Mouse (Mus musculus) fat pad, adult 2 months (tissue): Measurements from ENCODE around the gene Trim14.
A peak's percentile ranks its signal among the peaks of the same experiment; 100 is the strongest.

Experiments
- DNase-seq: peaks from one replicate; pipeline ENCODE4 v3.0.0-alpha.2; 2011; ENCODE audit warnings: low read depth, low spot score; ENCODE audit errors: extremely low read depth

The Trim14 gene

DNA sequence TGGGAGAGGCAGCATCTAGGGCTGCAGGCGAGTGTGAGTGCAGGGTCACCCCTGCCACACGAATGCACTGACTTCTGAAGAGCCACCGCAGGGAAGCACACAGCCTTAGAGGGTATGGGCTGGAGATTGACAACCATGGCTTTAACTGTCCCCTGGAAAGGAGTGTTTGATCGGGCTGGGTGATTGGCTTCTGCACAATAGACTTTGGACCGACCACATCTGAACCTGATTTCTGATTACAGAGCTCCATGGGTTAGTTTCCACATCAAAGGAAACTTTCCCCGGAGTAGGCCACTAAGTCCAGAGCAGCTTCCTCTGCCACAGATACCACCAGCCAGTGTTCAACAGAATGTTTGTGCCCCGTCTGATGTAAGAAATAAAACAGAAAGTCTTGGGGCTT is 6.2 kb downstream of the Trim14 start:
- no peak for DNase-seq

DNA sequence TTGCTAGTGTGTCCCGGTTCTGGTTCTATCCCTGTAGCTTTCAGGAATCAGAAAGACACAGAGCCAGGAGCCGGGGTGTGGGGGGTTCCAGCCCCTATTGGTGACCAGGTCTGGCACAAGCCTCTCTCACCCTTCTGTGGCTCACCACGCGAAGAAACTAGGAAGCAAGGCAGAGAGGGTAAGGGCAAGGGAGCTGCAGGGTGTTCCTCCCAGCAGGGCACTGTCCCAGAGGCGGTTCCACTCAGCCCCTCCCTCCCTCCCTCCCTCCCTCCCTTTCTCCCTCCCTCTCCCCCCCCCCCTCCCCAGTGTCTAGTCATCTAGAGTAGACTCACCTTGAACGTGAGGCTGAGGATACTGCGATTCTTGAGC is 8.4 kb downstream of the Trim14 start:
- no peak for DNase-seq

DNA sequence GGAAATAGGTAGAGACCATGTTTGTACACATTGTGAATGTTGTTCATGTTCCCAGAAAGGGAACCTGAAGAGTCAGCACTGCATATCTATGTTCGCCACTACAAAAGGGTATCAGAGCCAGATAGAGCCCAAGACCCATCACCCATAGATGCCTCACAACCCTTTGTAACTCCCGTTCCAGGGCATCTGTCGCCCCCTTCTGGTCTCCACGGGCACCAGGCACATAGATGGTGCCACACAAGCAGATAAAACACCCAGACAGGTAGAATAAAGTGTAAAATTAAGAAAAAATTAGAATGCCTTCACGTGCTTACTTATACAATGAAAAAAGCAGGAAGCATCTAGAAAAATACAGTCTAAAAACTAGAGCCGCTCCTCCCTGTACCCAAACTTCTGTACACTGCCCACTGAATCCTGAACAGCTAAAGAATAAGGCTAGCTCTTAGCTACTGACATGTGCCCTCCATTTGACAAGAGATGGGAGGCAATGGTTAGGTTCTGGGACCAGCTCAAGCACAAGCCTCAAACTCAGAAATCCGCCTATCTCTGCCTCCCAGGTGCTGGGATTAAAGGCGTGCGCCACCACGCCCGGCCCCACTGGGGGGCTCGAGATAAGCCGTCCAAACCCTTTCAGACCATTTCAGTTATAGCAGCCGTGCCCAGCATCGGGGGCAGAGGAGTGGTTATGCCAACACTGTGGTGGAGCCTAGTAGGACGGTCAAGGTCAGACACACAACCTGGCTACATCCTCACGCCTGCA is 9.0 kb downstream of the Trim14 start:
- no peak for DNase-seq

DNA sequence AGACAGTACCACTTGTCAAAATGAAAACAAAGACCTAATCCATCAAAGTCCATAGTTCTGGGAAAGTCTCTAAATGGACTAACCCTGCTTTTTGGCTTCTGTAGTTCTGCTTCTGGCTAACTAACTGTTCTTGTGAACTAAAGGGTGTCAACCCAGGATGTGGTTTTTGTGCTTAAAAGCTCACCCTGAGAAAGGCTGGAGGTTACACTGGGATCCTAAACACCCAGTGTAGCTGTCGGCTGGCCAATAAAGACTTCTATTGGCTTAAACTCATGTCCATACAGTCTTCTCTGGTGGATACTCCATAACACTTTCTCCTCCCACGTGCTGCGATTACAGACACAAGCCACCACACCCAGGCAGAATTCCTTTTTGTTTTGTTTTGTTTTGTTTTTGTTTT is 9.7 kb downstream of the Trim14 start:
- DNase-seq: no peak

DNA sequence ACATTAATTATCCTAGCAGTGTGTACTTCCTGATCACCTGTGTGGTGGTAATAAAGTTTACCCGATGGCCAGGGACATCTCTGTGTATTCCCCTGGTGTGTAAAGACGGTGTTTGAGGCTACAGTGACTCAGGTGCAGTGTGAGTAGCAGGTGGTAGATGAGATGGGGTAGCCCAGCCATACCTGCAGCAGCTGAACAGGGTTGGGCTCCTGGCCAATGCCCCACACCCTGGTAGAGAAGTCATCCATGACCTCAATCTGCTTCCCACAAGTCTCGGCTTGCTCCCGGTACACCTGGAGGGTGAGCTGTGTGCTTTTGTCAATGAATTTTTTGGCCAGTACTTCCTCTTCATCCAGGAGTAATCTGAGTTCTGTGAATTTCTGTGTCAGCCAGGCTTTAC is 12.6 kb downstream of the Trim14 start:
- no peak for DNase-seq

DNA sequence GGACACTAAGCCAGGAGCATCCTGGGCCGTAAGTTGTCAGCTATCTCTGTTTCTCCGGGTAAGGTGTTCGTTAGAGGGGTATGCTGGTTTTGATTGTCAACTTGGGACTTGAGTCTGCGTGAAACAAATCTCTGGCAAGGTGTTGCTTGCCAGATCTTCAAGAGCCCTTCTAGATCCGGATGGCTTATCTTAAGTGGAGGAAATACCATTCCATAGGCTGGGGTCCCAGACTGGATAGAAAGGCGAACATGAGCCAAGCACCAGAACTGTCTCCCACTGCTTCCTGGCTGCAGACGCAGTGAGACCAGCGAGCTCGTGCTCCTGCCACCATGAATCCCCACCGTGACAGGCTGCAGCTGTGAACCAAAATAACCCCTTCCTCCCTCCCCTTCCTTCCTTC is 14.5 kb downstream of the Trim14 start:
- no peak for DNase-seq

DNA sequence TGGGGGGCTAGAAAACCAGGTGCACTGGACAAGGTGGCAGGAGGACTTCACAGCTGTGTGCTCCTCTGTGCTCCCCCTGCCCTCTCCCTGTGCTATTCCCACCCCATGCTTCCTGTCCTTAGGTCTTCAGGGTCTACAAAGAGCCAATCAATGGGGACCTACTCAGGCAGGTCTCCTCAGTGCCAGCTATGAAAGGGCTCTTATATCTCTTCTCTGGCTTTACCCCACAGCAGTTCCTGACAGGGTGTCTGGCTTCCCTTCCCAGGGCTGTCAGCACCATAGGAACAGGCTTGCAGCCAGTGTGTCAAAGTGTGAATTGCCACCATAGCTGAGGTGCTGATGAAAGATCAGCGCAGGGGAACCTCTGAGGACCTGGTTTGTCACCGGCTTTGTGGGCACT is 15.4 kb downstream of the Trim14 start:
- no peak for DNase-seq

DNA sequence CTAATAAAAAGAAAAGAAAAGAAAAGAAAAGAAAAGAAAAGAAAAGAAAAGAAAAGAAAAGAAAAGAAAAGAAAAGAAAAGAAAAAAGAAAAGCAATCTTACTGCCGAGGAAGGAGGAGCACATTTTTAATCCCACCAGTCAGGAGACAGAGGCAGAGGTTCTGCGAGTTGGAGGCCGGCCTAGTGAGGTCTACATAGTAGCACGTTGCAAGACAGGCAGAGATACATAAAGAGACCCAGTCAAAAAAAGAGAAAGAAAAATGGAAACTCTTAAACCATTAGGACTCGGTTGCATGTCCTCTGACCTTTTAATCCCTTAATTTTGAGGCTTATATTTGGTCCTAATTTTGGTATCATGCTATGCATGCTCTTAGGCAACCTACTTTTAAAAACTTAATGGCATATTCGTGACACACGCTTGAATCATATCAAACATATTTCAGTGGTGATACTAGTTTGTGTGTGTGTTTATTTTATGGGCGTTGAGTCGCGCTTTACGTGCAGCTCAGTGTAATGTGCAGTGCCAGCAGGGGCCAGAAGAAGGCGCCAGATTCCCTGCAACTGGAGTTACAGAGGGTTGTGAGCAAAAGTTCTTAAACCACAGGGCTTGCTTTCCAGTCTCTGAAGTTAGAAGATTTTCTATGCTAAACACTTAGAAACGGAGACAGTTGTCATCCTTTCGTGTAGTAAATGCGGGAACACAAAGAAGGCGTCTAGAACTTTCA is 28.0 kb downstream of the Trim14 start:
- no peak for DNase-seq

DNA sequence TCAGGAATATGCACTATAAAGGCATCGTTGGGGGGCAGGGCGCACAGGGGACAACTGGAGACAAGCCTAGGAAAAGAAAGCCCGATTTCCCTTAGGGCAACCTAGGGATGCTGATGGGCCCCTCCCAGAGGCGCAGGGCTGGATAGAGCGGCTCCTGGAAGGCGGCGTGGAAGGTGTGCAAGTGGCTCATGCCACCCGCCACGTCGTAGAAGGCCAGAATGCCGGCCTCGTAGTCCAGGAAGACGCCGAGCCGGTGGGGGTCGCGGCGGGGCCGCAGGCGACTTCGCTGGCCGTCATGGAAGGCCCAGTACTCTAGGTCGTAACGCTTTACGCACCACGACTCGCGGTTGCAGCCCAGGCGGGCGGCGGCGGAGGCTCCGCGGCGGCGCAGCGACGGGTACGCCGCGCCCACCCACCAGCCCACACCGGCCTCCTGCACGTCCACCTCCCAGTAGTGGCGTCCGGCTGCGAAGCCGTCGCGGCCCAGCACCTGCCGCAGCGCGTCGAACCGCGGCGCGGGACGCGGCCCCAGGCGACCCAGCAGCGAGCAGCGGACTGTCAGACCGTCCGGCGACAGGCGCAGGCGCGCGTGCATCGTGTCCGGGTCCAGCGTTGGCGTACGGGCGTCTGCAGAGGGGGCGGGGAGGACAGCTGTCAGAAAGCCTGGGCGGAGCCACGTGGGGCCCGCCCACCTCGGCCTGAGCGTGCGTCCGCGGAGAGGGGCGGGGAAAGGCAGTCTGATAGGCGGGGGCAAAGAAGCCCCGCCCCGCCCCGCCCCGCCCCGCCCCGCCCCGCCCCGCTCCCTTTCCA is 28.9 kb downstream of the Trim14 start:
- peak; percentile 46 for DNase-seq

DNA sequence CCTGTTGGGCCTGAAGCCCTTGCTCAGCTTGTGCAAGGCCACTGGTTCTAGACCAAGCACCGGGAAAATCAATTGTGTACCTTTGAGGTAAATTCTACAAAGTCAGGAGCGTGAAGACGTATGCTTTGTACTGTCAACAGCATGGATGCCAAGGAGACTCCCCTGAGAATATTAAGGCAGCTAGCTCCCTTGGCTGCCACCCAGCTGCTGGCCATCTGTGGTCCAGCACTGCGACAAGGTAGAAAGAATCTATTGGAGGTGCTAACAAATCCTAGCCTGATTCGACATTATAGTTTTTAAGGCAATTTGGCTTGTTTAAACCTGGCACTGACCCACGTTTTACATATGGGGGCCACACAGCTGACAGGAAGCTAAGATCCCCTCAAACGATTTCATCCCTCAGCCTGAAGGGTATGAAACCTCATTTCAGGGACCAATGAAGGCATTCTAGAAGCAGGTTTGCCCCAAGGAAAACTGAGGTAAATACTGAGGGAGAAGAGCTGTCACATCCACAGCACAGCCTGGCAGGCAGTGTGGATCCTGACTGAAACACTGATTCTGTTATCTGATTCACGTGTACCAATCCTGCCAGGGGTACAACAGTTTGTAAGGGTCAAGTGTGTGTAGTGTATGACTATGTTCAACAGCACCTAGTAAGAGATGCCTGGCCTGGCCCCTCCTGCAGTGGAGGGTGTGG is 30.4 kb downstream of the Trim14 start:
- DNase-seq: no peak

DNA sequence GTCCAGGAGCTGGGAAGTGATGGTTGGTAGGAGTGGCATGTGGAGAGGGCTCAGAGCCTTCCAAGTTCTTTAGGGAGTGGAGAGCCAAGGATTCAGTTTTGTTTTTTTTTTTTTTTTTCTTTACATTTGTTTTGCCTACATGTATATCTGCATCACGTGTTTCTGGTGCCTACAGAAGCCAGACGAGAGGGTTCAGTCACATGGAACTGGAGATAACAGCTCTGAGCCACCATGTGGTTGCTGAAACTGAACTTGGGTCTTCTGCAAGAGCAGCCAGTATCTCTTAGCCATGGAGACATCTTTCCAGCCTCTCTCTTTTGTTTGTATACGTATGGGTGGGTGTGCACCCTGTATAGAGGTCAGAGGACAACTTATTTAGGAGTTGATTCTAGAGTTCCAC is 32.1 kb downstream of the Trim14 start:
- DNase-seq: no peak

DNA sequence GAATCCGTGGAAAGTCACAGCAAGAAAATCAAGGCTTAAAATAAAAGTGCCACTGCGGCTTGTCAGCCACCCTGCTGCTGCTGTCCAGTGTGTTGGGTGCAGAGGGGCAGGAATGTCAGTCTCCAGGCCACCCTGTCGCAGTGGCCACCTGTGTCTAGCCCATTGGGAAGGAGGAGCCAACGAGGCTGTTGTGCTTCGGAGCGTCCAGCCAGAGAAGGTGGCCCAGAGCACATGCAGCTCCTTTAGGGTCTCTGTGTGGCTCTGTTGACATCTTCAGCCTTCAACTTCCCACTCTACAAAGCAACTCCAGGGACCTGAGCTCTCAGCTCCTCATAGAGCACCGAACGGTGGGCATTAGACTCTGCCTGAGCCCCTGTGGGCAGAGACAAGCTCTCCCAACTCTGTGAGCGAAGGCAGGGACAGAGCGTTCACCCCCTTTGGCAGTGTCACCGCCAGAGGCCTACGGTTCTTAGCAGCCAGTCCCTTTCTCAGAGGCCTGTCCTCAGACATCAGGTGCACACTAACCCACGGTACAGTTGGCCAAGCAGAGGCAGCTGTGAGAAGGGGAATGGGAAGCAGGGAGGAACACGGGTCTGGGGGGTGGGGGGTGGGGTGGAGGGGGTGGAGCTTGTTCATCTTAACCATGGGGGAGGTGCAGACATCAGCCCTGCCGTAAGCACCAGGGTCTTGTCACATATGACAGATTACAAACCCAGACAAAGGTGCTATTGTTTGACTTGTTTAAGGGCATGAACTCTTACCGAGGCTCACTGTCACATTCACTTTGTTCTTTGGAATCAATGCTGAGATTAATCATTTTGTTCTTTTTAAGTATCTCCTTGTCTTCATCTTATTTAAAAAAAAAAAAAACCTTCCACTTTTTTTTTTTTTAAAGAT is 33.1 kb downstream of the Trim14 start:
- DNase-seq: no peak

DNA sequence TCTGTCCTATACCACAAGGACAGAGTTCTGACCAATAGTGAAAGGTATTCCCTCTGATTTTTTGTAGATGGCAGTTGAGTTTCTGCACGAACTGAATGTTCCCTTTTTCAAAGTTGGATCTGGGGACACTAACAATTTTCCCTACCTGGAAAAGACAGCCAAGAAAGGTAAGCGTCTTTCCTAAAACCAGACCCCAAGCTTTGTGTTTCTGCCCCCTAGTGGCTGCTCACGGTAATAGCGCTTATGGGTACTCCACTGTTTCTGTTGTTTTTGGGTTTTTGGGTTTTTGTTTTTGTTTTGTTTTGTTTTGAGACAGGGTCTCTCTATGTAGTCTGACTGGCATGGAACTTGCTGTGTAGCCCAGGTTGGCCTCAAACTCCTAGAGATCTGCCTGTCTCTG is 37.0 kb downstream of the Trim14 start:
- DNase-seq: no peak

DNA sequence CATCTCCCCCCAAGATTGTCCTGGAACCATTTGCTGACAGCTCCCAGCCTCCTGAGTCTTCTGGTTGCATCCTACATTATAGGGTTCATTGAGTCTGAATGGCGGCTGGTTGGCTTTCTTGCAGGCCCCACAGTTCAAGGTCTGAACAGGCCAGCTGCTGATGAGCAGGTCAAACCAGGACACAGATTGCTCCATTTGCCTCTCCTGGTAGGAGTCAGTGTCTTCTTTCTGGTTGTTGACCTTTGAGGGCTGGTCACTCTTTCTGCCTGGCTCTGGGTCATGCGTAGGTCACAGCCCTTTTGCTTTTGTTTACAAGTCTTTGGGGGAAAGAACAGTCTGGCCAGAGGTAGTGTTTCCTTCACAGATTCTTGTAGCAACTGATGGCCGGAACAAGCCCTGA is 37.4 kb downstream of the Trim14 start:
- DNase-seq: no peak

DNA sequence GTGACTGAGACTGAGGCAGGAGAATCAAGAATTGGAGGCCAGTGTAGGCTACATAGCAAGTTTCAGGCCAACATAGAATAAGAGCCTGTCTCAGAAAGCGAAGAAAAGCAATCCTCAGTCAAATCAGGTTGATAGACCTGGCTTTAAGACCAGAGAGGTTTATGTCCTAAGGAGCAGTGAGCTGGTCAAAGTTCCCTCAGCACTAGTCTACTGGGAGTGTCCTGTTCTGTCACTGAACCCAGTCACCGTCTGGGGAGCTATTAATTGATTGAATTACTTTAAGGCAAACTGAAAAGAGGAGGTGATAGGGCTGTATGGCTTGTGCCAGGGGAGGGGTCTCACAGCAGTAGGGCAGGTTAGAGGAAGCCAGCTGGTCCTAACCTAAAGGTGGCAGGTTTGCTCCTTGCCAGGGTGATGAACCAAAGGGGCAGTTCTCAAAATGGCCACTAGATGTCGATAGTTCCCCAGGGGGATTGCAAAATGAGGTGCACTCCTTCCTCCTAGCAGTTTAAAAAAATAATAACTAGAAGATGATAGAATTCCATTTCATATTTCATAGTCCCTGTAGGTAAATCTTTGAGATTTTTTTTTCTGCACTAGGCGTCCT is 38.6 kb downstream of the Trim14 start:
- DNase-seq: no peak

DNA sequence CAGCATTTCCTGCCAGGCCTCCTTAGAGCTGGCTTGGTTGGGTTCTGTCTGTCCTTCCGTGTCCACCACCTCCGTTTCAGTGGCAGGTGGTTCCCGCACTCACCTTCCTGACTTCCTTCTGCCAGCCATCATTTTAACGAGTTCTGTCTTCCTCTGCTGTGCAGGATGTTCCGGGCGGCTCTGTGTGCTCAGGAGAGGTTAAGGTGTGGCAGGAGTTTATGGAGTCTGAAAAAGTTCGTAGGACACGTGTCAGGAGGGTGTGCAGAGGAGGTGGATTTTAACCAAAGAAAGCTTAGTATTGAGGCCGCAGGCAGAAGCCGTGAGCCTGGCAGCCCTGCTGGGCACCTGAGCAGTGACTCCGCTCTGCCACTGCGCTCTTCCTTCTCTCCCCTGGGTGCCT is 40.4 kb downstream of the Trim14 start:
- no peak for DNase-seq

DNA sequence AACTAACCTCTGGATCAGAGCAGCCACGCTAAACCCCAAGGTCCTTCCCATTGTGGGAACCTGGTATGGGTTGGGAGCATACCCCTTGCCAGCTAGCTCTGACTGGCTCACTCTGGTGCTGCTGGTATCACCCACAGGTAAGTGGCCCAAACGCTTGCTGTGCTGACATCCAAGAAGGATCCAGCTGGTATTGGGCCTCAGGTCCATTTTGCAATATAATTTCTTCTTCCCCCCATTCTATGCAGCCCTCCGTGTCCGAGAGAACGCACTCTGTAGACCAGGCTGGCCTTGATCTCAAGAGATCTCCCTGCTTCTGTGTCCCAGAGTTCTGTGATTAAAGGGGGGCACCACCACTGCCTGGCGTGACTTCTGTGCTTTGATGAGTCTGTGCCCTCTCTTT is 42.9 kb downstream of the Trim14 start:
- DNase-seq: no peak

DNA sequence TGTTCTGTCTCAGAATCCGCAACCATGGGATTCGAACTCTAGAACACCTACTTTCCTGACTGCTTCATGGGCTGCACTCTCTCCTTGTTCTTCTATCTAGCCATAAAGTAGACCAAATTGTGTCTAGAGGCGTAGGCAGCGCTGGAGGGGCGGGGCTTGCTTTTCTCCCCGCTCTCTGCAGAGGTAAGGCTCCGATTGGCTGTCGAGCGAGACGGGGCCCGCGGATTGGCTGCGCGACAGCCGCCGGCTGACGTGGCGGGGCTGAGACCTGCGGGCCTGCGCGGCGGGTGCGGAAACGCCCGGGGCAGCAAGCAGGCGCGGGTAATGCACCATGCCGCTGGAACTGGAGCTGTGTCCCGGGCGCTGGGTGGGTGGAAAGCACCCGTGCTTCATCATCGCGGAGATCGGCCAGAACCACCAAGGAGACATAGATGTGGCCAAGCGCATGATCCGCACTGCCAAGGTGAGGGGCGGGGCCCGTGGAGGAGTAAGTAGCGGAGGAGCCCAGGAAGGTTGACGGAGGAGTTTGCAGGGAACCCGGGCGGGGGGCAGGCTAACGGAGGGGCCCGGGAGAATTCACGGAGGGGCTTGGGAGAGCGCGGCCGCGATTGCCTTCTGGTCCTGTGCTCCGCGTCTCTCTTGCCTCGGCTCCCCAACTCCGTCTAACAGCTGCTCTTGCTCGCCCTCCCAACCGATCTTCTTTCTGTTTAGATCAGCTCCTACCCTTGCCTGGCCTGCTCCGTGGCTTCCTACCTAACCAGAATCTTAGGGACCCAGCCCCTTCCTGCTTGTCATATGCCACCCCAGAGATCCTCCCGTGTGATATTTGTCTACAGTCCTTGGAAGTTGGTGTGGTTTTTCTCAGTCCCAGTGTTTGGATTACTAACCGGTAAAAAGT is 46.7 kb downstream of the Trim14 start, which contains the start of gene Nans:
Gene Nans, plus strand, starts transcription at position 221 of the 898 bp plus-strand sequence.
- DNase-seq: peak; percentile 21

DNA sequence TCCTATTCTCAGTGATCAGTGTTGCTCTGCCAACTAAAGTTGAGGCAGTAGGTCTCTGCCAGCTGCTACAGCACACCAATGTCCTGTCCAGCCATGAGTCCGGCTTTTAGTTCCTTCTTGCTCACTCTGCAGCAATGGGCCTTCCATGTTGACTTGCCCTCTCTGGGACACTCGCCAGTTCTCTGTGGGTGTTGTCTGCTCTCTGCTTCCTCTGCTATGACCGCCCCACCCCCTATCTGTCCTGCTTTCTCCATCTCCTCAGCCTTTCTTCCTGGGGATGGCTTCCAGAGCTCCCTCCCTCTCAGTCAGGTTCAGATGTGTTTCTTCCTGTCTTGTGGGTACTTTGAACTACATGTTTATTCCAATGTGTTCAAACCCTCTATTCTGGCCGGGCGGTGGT is 48.6 kb downstream of the Trim14 start:
- no peak for DNase-seq
